Mouse (Mus musculus) thymus, postnatal 14 days (tissue): Measurements from ENCODE around the gene Vwa7.

Source experiments
- DNase-seq: peaks from one replicate; pipeline ENCODE4 v3.0.0; 2021

Vwa7 gene

GRCm38 (mm10) chr17:35047688-35048087 is 31.3 kb downstream of the Vwa7 start:
- DNase-seq, result no peak

- DNase-seq, result peak; percentile 62
Observed at GRCm38 (mm10) chr17:35048149-35048931, 32.0 kb downstream of the Vwa7 start.

DNA sequence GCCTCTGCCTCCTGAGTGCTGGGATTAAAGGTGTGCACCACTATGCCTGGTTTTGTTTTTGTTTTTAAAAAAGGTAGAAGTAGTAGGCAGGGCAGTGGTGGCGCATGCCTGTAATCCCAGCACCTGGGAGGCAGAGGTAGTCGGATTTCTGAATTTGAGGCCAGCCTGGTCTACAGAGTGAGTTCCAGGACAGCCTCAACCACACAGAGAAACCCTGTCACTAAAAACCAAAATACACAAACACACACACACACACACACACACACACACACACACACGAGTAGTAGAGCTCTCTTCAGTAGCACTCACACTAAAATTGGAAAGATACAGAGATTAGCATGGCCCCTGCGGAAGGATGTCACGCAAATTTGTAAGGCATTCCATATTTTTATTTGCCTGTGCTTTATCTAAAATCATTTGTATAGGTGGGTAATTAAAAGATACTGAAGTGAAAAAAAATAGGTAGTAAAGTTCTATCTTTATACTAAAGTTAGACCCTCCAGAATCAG is 32.6 kb downstream of the Vwa7 start:
- no peak for DNase-seq

DNA sequence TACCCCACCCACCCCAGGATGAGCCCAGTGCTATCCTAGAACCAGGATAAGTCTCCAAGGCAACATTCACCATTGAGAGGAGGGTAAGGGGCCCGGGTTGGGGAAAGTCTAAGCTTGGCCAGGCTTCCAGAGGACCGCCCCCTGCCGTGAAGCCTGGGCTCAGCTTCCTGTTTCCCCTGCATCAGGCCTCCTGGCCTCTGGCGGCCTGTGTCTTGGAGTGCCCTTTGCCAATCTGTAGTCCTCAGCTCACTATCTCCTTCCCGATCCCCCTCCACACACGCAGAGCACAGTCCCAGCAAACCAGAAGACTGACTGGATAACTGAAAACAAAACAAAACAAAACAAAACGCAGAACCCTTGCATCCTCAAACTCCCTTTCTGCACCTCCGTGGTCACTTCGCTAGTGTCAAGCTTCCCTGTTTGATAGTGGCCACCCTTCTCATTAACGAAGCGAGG is 33.2 kb downstream of the Vwa7 start, which contains the start of gene Clic1:
Gene Clic1, plus strand, starts transcription at position 406 of the 456 bp plus-strand sequence.
- peak; percentile 80 for DNase-seq

- peak; percentile 86 for DNase-seq
Observed at GRCm38 (mm10) chr17:35050126-35050750, 33.9 kb downstream of the Vwa7 start.

- DNase-seq, result peak; percentile 81
Observed at GRCm38 (mm10) chr17:35051156-35052086, 35.0 kb downstream of the Vwa7 start.

- DNase-seq, result no peak
Observed at GRCm38 (mm10) chr17:35052271-35052798, 36.0 kb downstream of the Vwa7 start.

GRCm38 (mm10) chr17:35055691-35056495 is 39.5 kb downstream of the Vwa7 start:
- no peak for DNase-seq

DNA sequence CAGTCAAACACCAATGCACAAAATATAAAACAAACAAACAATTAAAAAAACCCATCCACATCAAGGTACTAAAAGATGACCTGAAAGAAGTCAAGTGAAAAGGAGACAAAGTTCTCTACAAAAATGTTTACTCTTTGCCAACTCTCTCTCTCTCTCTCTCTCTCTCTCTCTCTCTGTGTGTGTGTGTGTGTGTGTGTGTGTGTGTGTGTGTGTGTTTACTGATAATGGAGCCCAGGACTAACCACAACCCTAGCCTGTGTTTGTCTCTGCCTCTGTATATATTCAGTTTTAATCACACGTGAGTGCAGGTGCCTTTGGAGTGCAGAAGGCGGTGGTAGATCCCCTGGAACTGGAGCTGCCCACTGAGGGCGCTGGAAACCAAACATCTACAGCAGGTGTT is 40.7 kb downstream of the Vwa7 start:
- no peak for DNase-seq

GRCm38 (mm10) chr17:35058316-35058715 is 41.9 kb downstream of the Vwa7 start:
- DNase-seq, result no peak

DNA sequence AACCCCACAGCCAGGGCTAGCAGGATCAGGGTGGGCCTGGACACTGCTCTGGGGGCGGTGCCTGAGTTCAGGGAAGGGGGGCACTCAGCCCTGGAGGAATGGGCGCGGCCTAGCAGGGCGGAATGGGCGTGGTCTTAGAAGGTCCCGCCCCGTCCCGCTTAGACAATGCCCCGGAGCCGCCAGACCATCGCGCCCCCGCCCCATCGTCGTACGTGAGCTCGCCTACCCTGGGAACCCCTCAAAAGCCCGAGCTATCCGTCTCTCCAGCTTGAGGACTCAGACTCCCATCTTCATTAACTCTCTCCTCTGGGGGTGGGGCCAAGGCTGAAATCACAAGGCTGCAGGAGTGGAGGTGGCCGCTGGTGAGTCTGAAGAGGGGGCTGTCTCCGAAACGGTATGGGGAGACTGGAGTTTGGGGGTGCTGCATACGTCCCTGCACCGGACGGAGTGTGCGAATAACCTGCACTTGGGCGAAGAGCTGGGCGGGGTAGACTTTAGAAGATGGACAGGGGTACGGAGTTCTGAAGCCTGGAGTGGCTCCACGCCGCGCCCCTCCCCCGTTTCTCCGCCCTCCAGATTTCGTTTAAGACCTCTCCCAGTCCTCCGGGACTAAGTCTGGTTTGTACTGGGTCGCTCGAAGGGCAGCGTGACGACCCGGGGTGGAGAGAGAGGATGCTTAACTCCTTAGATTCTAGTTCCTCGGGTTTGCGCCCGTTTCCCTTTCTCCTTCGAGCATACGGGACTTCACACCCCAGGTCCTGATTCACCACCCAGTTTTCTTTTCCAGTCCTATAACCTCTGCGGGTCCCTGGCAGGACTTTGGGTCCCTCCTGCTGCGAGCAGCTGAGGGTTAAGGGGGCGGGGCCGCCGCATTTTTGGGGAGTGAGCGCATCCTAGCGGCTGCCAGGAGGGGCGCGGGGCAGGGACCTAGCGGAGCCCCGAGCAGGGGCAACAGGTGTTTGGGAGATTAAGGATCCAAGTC is 42.8 kb downstream of the Vwa7 start, which contains the start of gene Ddah2:
Gene Ddah2, plus strand, starts transcription at position 125 of the 982 bp plus-strand sequence.
- DNase-seq, result peak; percentile 94

- no peak for DNase-seq
Observed at GRCm38 (mm10) chr17:35060071-35060470, 43.7 kb downstream of the Vwa7 start.

DNA sequence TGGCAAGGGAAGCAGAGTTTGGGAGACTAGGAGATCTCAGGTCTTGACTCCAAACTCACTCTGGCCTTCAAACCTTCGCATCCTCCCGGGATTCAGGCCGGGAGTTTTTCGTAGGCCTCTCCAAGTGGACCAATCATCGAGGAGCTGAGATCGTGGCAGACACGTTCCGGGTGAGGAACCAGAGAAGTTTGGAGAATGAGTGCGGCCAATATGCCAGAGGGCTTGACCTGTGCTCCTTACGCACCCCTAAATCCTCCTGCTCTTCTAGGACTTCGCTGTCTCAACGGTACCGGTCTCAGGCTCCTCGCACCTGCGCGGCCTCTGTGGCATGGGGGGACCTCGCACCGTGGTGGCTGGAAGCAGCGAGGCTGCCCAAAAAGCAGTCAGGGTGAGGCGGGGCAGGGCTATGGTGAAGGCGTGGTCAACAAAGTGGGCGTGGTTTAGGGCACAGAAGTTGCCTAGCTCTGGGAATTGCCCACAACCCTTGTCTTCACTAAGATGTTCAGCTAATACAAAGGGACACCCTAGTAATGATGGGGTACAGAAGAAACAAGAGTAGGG is 44.4 kb downstream of the Vwa7 start:
- no peak for DNase-seq

DNA sequence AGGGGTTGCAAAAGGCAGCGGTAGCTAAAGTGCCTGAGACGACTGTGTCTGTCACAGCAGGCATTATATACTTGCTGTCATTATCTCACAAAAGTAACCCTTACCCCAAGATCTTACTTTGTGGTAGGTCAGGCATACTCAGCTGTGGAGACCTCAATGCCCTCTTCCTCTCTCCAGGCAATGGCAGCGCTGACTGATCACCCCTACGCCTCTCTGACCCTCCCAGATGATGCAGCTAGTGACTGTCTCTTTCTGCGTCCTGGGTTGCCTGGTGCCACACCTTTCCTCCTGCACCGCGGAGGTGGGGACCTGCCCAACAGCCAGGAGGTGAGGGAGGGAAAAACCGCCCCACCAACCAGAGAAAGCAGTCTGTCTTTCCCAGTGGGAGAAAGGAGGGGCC is 44.9 kb downstream of the Vwa7 start:
- no peak for DNase-seq

- no peak for DNase-seq
Observed at GRCm38 (mm10) chr17:35063466-35063865, 47.1 kb downstream of the Vwa7 start.

GRCm38 (mm10) chr17:35064378-35064877 is 48.0 kb downstream of the Vwa7 start:
- no peak for DNase-seq

DNA sequence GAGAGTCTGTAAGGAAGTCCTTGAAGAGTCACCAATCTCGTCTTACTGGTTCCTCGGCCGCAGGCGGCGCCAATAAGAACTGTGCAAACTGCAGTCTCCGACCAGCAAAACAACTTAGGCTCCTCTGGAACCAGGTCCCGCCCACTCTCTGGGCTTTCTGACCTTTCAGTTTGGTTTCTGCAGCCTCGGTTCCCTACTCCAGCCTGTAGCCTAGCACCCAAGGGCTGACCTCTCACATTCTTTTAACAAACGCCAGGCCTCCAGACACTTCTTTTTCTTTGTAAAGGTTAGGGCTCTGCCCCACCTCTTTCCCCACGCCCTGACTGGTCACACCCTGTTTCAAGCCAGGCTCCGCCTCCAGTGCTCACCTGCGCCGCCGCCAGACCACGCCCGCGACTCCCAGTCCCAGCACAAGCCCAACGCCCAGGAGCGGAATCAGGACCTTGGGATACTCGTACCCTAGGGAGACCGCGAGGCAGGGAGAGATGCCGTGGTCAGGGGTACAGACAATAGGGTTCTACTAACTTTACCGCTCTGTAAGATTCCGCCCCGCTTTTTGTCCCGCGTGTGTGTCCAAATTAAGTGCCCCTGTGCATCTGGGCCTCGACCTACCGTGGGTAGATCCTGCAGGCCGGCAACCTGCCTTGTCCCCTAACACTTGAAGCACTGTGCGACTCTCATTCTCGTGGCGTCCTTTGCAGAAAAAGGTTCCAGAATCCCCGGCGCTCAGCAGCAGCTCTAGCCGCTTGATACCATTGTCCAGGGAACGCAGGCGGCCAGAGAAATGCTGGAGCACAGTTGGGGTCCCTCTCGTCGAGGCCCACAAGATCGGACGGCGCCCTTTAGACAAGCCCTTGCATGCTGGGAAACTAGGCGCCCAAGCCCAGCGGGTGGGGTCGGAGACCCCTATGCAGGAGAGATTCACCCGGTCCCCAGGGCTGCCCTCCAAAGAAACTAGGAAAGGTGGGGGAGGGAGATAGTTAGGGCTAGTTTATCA is 48.9 kb downstream of the Vwa7 start, which contains the start of gene Ly6g6c:
Gene Ly6g6c, plus strand, starts transcription at position 438 of the 997 bp plus-strand sequence.
- peak; percentile 42 for DNase-seq

DNA sequence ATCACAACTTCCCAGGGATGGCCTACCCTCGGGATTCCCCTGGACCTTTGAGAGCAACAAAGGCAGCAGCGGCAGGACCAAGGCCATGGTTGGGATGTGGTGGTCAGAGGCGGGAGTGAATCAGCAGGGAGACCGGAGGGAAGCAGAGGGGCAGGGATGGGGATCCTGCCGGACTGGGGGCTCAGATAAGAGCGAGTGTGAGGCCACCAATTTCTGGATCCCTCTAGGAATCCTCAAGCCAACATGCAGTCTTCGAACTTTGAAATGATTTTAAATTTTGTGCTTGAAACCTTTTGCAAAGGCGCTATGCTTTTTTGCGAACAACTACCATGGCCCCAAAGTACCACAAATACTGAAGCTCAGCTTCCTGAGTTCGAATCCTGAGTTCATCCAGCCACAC is 49.7 kb downstream of the Vwa7 start, which contains the start of gene Mpig6b:
Gene Mpig6b, minus strand, starts transcription at position 101 of the 400 bp plus-strand sequence.
- no peak for DNase-seq
